Mouse (Mus musculus): ENCODE data around the gene Tcirg1. TPM values are rescaled to one million over a fixed set of nuclear protein-coding genes. Genes with fewer than 3 reads are reported as not detected.
A peak's percentile ranks its signal among the peaks of the same experiment; 100 is the strongest.

Tcirg1 gene
- polyA plus RNA-seq, 1 experiment from 2014 or later, result 46.6 TPM

GRCm38 (mm10) chr19:3929211-3929941, 22.4 kb upstream of the Tcirg1 start, which contains the start of gene Aldh3b1:
TSS of gene Aldh3b1 (minus strand) at chr19:3929808.
- Histone ChIP-seq H3K4me2 (ENCODE audit: low read depth, low read length) (no peak within 1 kb of the TSS; the same call in 1 of the 2 replicates), H3K9ac (ENCODE audit: low read length) (no peak within 1 kb of the TSS; the same call in 1 of the 2 replicates)

DNA sequence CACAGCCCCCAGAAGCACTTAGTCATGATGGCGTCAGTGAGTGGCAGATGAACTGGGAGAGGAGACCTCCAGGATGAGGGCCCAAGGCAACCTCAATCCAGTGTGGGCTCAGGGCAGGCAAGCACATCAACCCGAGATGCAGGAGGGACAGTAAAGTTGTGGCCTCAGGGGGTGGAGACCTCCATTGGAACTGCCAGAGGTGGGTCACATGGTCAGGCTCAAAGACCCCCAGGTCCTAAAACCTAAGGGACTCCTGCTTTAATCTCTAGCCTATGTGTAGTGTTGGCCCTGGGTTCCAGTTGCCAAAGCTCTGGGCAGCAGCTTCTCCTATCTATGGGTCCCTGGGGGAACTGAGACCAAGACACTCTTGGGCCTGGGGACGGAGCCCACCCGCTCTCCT, 21.8 kb upstream of the Tcirg1 start:
- 78% methylated on average over 4 of the region's 4 CpGs for WGBS
- Histone ChIP-seq H3K4me3 (replicated peaks; ENCODE audit: low read length) (no peak overlapping the region), H3K4me2 (ENCODE audit: low read depth, low read length) (no peak overlapping the region; the same call in 1 of the 2 replicates), H3K9ac (ENCODE audit: low read length) (no peak overlapping the region), H3K9me3 (replicated peaks; ENCODE audit: control insufficient read depth, low read length) (no peaks in the 10 kb centered on the region), H3K27ac (ENCODE audit: low read length) (peak overlapping the region; percentile 77; the same call in 1 of the 2 replicates), H3K36me3 (ENCODE audit: control insufficient read depth, insufficient read depth, low read length) (no peaks in the 10 kb centered on the region), H3K27me3 (ENCODE audit: control insufficient read depth, insufficient read depth, low read length) (no peaks in the 10 kb centered on the region), H3K4me1 (ENCODE audit: control insufficient read depth, insufficient read depth, low read length) (peaks cover 18% of the 10 kb centered on the region; the same call in 1 of the 2 replicates)
- ATAC-seq (ENCODE audit: insufficient read depth, low FRiP score), result no peak

More at GRCm38 (mm10) chr19:3929211-3929941, 22.4 kb upstream of the Tcirg1 start, which contains the start of gene Aldh3b1:
- Histone ChIP-seq H3K27ac (ENCODE audit: low read length) (peak within 1 kb of the TSS; percentile 77), H3K4me1 (ENCODE audit: control insufficient read depth, insufficient read depth, low read length) (peaks cover 16% of the 10 kb centered on the region; the same call in 1 of the 2 replicates), H3K4me3 (replicated peaks; ENCODE audit: low read length) (no peak within 1 kb of the TSS), H3K9me3 (replicated peaks; ENCODE audit: control insufficient read depth, low read length) (no peaks in the 10 kb centered on the region), H3K36me3 (ENCODE audit: control insufficient read depth, insufficient read depth, low read length) (no peaks in the 10 kb centered on the region), H3K27me3 (ENCODE audit: control insufficient read depth, insufficient read depth, low read length) (no peaks in the 10 kb centered on the region)
- WGBS, result 32% methylated on average over 12 of the region's 12 CpGs
- ATAC-seq (ENCODE audit: insufficient read depth, low FRiP score), result peak; percentile 78

DNA sequence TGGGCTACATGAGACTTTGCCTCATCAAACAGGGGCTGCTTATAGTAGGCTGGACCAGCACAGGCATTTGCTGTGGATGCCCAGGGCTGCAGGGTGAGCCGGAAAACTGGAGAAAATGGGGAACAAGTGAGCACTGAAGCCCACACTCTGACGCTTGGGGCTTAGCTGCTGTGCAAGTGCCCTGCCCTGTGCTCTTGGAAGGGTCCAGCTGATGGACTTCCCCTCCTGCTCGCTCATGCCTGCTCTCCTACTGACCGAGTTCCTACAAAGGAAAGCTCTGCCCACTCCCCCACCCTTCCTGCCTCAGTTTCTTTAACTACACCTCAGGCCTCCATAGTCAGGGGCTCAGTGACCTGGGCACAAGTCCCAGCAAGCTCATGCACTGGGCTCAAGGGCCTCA, 21.1 kb upstream of the Tcirg1 start:
- Histone ChIP-seq H3K9me3 (replicated peaks; ENCODE audit: control insufficient read depth, low read length) (no peaks in the 10 kb centered on the region), H3K4me3 (replicated peaks; ENCODE audit: low read length) (no peak overlapping the region), H3K27me3 (ENCODE audit: control insufficient read depth, insufficient read depth, low read length) (no peaks in the 10 kb centered on the region), H3K36me3 (ENCODE audit: control insufficient read depth, insufficient read depth, low read length) (no peaks in the 10 kb centered on the region), H3K27ac (ENCODE audit: low read length) (no peak overlapping the region), H3K9ac (ENCODE audit: low read length) (no peak overlapping the region), H3K4me1 (ENCODE audit: control insufficient read depth, insufficient read depth, low read length) (peaks cover 23% of the 10 kb centered on the region; the same call in 1 of the 2 replicates), H3K4me2 (ENCODE audit: low read depth, low read length) (no peak overlapping the region)
- ATAC-seq (ENCODE audit: insufficient read depth, low FRiP score), result no peak
- 81% methylated on average over 4 of the region's 4 CpGs for WGBS

GRCm38 (mm10) chr19:3926685-3927084, 19.8 kb upstream of the Tcirg1 start:
- 65% methylated on average over 6 of the region's 6 CpGs for WGBS
- ATAC-seq (ENCODE audit: insufficient read depth, low FRiP score), result no peak
- H3K27ac ChIP-seq (ENCODE audit: low read length), result no peak overlapping the region
- no peak overlapping the region for H3K4me2 ChIP-seq (ENCODE audit: low read depth, low read length)
- no peak overlapping the region for H3K4me3 ChIP-seq (replicated peaks; ENCODE audit: low read length)
- H3K36me3 ChIP-seq (ENCODE audit: control insufficient read depth, insufficient read depth, low read length), result no peaks in the 10 kb centered on the region
- H3K9me3 ChIP-seq (replicated peaks; ENCODE audit: control insufficient read depth, low read length), result no peaks in the 10 kb centered on the region
- H3K27me3 ChIP-seq (ENCODE audit: control insufficient read depth, insufficient read depth, low read length), result no peaks in the 10 kb centered on the region
- peaks cover 23% of the 10 kb centered on the region; the same call in 1 of the 2 replicates for H3K4me1 ChIP-seq (ENCODE audit: control insufficient read depth, insufficient read depth, low read length)
- no peak overlapping the region for H3K9ac ChIP-seq (ENCODE audit: low read length)

DNA sequence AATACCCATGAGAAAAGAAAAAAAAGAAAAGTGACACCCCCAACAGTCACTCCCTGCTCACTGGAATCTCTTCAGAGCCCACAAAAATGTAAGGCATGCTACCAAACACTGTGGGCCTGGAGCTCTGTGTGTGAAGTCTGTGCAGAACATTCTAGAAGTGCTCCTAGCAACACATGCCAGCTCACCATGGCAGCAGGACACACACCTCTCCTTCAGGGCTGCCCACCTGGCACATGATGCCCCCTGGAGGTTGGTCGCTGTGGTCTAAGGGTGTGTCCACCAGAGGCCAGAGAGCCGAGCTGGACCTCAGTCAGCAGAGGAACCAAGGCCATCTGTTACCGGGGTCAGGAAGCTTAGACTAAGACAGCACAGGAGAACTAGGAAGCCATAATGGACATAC, 19.3 kb upstream of the Tcirg1 start:
- 56% methylated on average over 3 of the region's 3 CpGs for WGBS
- ATAC-seq (ENCODE audit: insufficient read depth, low FRiP score), result no peak
- no peak overlapping the region for H3K27ac ChIP-seq (ENCODE audit: low read length)

GRCm38 (mm10) chr19:3925859-3926258, 18.9 kb upstream of the Tcirg1 start:
- H3K27ac ChIP-seq (ENCODE audit: low read length), result no peak overlapping the region
- no peak for ATAC-seq (ENCODE audit: insufficient read depth, low FRiP score)
- 81% methylated on average over 6 of the region's 6 CpGs for WGBS
- no peak overlapping the region for H3K4me3 ChIP-seq (replicated peaks; ENCODE audit: low read length)
- H3K27me3 ChIP-seq (ENCODE audit: control insufficient read depth, insufficient read depth, low read length), result no peaks in the 10 kb centered on the region
- H3K4me1 ChIP-seq (ENCODE audit: control insufficient read depth, insufficient read depth, low read length), result peaks cover 23% of the 10 kb centered on the region; the same call in 1 of the 2 replicates
- no peaks in the 10 kb centered on the region for H3K9me3 ChIP-seq (replicated peaks; ENCODE audit: control insufficient read depth, low read length)
- no peak overlapping the region for H3K4me2 ChIP-seq (ENCODE audit: low read depth, low read length)
- no peak overlapping the region for H3K9ac ChIP-seq (ENCODE audit: low read length)
- H3K36me3 ChIP-seq (ENCODE audit: control insufficient read depth, insufficient read depth, low read length), result no peaks in the 10 kb centered on the region

More for the DNA sequence above, 19.3 kb upstream of the Tcirg1 start:
- Histone ChIP-seq H3K4me1 (ENCODE audit: control insufficient read depth, insufficient read depth, low read length) (peaks cover 23% of the 10 kb centered on the region; the same call in 1 of the 2 replicates), H3K9ac (ENCODE audit: low read length) (no peak overlapping the region), H3K9me3 (replicated peaks; ENCODE audit: control insufficient read depth, low read length) (no peaks in the 10 kb centered on the region), H3K27me3 (ENCODE audit: control insufficient read depth, insufficient read depth, low read length) (no peaks in the 10 kb centered on the region), H3K36me3 (ENCODE audit: control insufficient read depth, insufficient read depth, low read length) (no peaks in the 10 kb centered on the region), H3K4me2 (ENCODE audit: low read depth, low read length) (no peak overlapping the region), H3K4me3 (replicated peaks; ENCODE audit: low read length) (no peak overlapping the region)

- Histone ChIP-seq H3K27ac (ENCODE audit: low read length) (no peak overlapping the region), H3K4me3 (replicated peaks; ENCODE audit: low read length) (no peak overlapping the region), H3K36me3 (ENCODE audit: control insufficient read depth, insufficient read depth, low read length) (no peaks in the 10 kb centered on the region), H3K9ac (ENCODE audit: low read length) (no peak overlapping the region), H3K4me2 (ENCODE audit: low read depth, low read length) (no peak overlapping the region), H3K4me1 (ENCODE audit: control insufficient read depth, insufficient read depth, low read length) (peaks cover 13% of the 10 kb centered on the region; the same call in 1 of the 2 replicates), H3K27me3 (ENCODE audit: control insufficient read depth, insufficient read depth, low read length) (no peaks in the 10 kb centered on the region), H3K9me3 (replicated peaks; ENCODE audit: control insufficient read depth, low read length) (no peaks in the 10 kb centered on the region)
- WGBS, result 89% methylated on average over 7 of the region's 7 CpGs
- ATAC-seq (ENCODE audit: insufficient read depth, low FRiP score), result no peak
Observed at GRCm38 (mm10) chr19:3924868-3925267, 17.9 kb upstream of the Tcirg1 start.

- Histone ChIP-seq H3K4me2 (ENCODE audit: low read depth, low read length) (no peak overlapping the region), H3K27me3 (ENCODE audit: control insufficient read depth, insufficient read depth, low read length) (no peaks in the 10 kb centered on the region), H3K4me3 (replicated peaks; ENCODE audit: low read length) (no peak overlapping the region), H3K4me1 (ENCODE audit: control insufficient read depth, insufficient read depth, low read length) (peaks cover 8% of the 10 kb centered on the region; the same call in 1 of the 2 replicates), H3K36me3 (ENCODE audit: control insufficient read depth, insufficient read depth, low read length) (no peaks in the 10 kb centered on the region), H3K27ac (ENCODE audit: low read length) (peak overlapping the region; percentile 34), H3K9me3 (replicated peaks; ENCODE audit: control insufficient read depth, low read length) (no peaks in the 10 kb centered on the region), H3K9ac (ENCODE audit: low read length) (no peak overlapping the region)
- ATAC-seq (ENCODE audit: insufficient read depth, low FRiP score), result no peak
- WGBS, result 74% methylated on average over 8 of the region's 8 CpGs
Observed at GRCm38 (mm10) chr19:3924190-3924589, 17.3 kb upstream of the Tcirg1 start.

DNA sequence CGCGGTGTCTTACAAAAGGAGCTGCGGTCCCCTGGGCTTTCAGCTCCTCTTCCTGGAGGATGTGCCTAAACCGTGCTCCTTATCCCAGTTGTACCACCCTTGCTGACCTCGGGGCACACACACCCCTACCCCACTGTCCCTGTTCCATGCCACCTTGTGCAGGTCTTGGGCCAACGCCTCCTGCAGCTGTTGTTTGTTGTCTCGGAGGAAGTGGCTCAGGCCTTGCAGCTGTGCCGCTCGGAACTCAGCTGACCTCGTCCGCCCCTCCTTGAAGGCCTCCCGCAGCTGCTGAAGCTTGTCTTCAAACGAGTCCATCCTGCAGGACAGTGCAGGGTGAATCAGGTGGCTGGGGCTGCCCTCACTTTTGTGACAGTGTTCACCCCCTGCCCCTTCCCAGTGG, 16.7 kb upstream of the Tcirg1 start:
- peaks cover 8% of the 10 kb centered on the region; the same call in 1 of the 2 replicates for H3K4me1 ChIP-seq (ENCODE audit: control insufficient read depth, insufficient read depth, low read length)
- H3K27me3 ChIP-seq (ENCODE audit: control insufficient read depth, insufficient read depth, low read length), result no peaks in the 10 kb centered on the region
- 0 out of 2 replicates have a peak, but pooled peaks have one; percentile 27 for ATAC-seq (ENCODE audit: insufficient read depth, low FRiP score)
- H3K36me3 ChIP-seq (ENCODE audit: control insufficient read depth, insufficient read depth, low read length), result no peaks in the 10 kb centered on the region
- H3K4me2 ChIP-seq (ENCODE audit: low read depth, low read length), result no peak overlapping the region
- peak overlapping the region; percentile 34 for H3K27ac ChIP-seq (ENCODE audit: low read length)
- no peak overlapping the region for H3K4me3 ChIP-seq (replicated peaks; ENCODE audit: low read length)
- no peak overlapping the region for H3K9ac ChIP-seq (ENCODE audit: low read length)
- H3K9me3 ChIP-seq (replicated peaks; ENCODE audit: control insufficient read depth, low read length), result no peaks in the 10 kb centered on the region
- WGBS, result 49% methylated on average over 13 of the region's 13 CpGs

Measured in stomach, embryonic 16.5 days (tissue).